Mouse (Mus musculus) kidney, embryonic 14.5 days (tissue): Measurements from ENCODE around the gene Ccdc88c. TPM values are rescaled to one million over a fixed set of nuclear protein-coding genes. Genes with fewer than 3 reads are reported as not detected.
"Not testable (repeated sequence)": the region's sequence is repeated elsewhere in the genome, so short reads cannot be mapped to it uniquely, and the experiment has no call there.

ENCODE experiments used
- ATAC-seq: fragments of 200-750 bp; cut with Nextera tagmentation; 2 replicates; pipeline ENCODE4 v1.8.0; 2017; ENCODE audit warnings: moderate number of reproducible peaks, mild to moderate bottlenecking, moderate TSS enrichment, moderate library complexity; ENCODE audit not compliant: low FRiP score, low TSS enrichment
- H3K27ac ChIP-seq: fragments of 300-500 bp; sonication (generic); 2 replicates; pipeline ENCODE4 v1.5.1; 2014; ENCODE audit warnings: low read depth, mild to moderate bottlenecking, low read length, moderate library complexity, mixed read lengths
- H3K27me3 ChIP-seq: fragments of 300-500 bp; sonication (generic); 2 replicates; pipeline ENCODE4 v1.6.1; 2014; ENCODE audit warnings: mild to moderate bottlenecking, low read length; ENCODE audit not compliant: control insufficient read depth, insufficient read depth
- H3K36me3 ChIP-seq: fragments of 300-500 bp; sonication (generic); 2 replicates; pipeline ENCODE4 v1.6.1; 2014; ENCODE audit warnings: low read length, mixed read lengths; ENCODE audit not compliant: control insufficient read depth, insufficient read depth
- H3K4me1 ChIP-seq: fragments of 300-500 bp; sonication (generic); 2 replicates; pipeline ENCODE4 v1.6.1; 2014; ENCODE audit warnings: low read length, mixed read lengths; ENCODE audit not compliant: control insufficient read depth, insufficient read depth
- H3K4me2 ChIP-seq: fragments of 300-500 bp; sonication (generic); replicated peaks from 2 replicates; pipeline ENCODE4 v1.6.1; 2014; ENCODE audit warnings: low read depth, mild to moderate bottlenecking, low read length
- H3K4me3 ChIP-seq: fragments of 300-500 bp; sonication (generic); 2 replicates; pipeline ENCODE4 v1.5.1; 2014; ENCODE audit warnings: mild to moderate bottlenecking, low read length
- H3K9ac ChIP-seq: fragments of 300-500 bp; sonication (generic); 2 replicates; pipeline ENCODE4 v1.6.1; 2014; ENCODE audit warnings: low read depth, mild to moderate bottlenecking, low read length, moderate library complexity
- H3K9me3 ChIP-seq: fragments of 300-500 bp; sonication (generic); 2 replicates; pipeline ENCODE4 v1.6.1; 2016; ENCODE audit warnings: low read length; ENCODE audit not compliant: control insufficient read depth
- WGBS: fragments of 180-500 bp; shearing (Covaris S2); extraction: QIAGEN DNeasy Blood & Tissue Kit; methylation state at CpG from one replicate; pipeline ENCODE4 v1.1.7; 2014; 5-methylcytosine and 5-hydroxymethylcytosine counted together
- polyA plus RNA-seq: library from polyadenylated mRNA; unstranded; fragments of >200 nt; fragmentation: Nextera tagmentation; extraction: Ambion mirVana; gene quantifications from 2 replicates; pipeline ENCODE4 v1.2.1, GENCODE M21; 2014

Gene Ccdc88c
- polyA plus RNA-seq, 1 experiment from 2014 or later: 15.3 TPM

DNA sequence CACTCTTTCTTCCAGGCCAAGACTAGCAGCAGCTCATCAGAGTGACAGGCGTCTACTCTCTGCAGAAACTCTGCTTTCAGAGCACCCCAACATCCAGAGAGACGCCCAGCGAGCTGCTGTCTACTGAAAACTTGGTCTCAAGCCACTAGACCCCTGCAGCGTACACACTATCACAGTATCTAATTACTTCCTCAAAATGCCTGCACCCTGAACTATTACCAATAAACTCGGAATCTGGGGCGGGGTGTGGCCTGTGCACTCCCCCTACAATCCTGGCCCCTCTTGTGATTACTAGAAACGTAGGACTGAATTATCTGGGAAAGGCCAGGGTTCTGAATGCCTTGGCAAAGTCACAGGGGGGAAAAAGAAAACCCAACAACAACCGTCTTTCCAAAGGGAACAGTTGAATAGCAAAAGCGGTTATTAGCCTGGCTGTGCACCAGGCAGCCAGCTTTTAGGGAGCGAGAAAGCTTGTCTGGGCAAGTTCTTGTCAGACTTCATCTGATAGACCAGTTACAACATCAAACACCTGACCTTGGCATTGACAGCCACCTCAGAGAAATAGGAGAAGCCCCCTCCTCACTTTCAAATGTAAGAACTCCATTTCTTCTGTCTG, 14.2 kb downstream of the Ccdc88c start:
- Histone ChIP-seq H3K27me3 (no peaks in the 10 kb centered on the region), H3K9me3 (no peaks in the 10 kb centered on the region), H3K4me3 (no peak overlapping the region), H3K9ac (no peak overlapping the region), H3K36me3 (no peaks in the 10 kb centered on the region), H3K4me2 (no peak overlapping the region), H3K4me1 (peaks cover 88% of the 10 kb centered on the region), H3K27ac (no peak overlapping the region)
- ATAC-seq: no peak
- 45% methylated on average over 10 of the region's 10 CpGs for WGBS

DNA sequence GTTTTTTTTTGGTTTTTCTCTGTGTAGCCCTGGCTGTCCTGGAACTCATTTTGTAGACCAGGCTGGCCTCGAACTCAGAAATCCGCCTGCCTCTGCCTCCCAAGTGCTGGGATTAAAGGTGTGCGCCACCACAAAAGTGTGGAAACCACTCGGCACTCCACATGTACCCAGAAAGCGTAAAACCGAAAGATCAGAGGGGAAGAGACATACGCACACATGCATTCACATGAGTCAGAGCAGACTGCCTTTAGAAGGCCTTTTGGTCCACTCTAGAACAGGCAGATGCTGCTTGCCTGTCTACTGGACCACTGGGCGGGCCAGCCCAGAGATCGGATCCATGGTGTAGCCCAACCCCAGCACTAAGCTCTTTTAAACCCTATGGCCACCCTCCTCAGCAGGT, 15.2 kb downstream of the Ccdc88c start:
- H3K27ac ChIP-seq: peak overlapping the region; percentile 48; the same call in 1 of the 2 replicates
- ATAC-seq: peak; percentile 8; the same call in 1 of the 2 replicates
- not testable (repeated sequence) for H3K9ac ChIP-seq, H3K36me3 ChIP-seq, H3K4me2 ChIP-seq, H3K27me3 ChIP-seq, H3K4me3 ChIP-seq, H3K9me3 ChIP-seq
- peaks cover 84% of the 10 kb centered on the region for H3K4me1 ChIP-seq
- 84% methylated on average over 9 of the region's 9 CpGs for WGBS

DNA sequence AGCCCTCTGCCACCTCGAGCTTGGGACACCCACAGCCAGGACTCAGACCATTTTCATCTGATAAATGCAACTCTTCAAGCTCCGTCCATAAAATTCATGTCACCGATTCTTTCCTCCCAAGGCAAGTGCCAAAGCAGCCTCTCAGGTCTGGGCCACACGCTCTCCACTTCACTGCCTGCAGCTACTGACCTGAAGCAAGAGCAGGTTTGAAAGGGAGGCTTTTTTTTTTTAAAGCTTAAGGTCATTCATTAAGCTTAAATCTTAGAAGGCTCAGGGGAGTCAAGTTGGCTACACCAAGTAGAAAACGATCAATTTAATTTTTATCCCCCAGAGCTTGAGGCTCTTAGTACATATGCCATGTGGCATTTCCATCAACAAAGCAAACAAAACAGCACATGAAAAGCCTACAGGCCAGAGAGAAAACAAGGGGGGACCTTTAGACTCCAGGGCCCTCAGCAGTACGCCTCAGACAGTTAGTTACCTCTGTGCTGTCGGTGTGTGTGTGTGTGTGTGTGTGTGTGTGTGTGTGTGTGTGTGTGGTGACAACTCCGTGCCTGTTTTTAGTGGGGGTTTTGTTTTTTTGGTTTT, 15.7 kb downstream of the Ccdc88c start:
- peak overlapping the region; percentile 68; the same call in 1 of the 2 replicates for H3K27ac ChIP-seq

DNA sequence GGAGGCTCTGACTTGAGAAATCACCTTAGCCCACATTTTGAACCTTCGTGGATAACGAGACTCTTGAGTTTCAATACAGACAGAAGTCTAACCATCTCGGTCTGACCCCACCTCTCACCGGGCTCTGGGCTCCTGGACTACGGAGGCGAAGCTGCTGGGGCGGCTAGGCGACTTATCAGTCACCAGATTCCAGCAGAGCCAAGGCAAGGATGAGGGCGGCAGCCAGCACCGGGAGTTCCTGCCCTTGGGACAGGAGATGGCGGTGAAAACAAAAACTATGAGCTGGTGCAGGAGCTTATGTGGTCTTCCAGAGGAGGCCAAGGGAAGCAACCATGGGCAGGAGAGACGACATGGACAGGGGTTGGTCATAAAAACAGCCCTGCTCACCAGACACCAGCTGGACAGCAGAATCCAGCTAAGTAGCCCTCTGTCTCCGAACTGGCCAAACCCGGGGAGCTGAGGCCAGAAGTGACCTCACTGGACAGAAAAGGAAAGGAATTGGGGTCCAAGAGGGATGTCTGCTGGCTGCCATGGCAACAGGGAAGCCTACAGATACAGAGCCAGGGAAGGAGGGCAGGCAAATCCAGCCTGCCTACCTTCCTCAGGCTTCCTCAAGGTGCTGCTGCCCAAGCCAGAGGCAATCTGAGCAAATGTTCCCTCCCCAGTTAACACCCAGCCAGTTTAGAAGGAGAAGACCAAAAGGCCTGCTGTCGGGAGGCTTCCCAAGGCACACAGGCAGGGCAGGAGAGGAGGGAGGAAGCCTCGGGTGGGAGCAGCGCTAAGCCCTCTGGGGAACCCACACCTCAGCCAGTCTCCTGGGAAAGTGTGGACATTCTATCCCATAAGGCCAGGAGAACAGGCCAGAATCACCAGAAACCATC, 16.4 kb downstream of the Ccdc88c start:
- Histone ChIP-seq H3K9ac (no peak overlapping the region; the same call in 1 of the 2 replicates), H3K27ac (peak overlapping the region; percentile 68; the same call in 1 of the 2 replicates), H3K4me1 (peaks cover 82% of the 10 kb centered on the region), H3K27me3 (no peaks in the 10 kb centered on the region), H3K4me3 (no peak overlapping the region), H3K36me3 (no peaks in the 10 kb centered on the region), H3K4me2 (peak overlapping the region; percentile 8; the same call in 1 of the 2 replicates), H3K9me3 (no peaks in the 10 kb centered on the region)
- peak; percentile 28 for ATAC-seq
- 15% methylated on average over 17 of the region's 17 CpGs for WGBS

More for the DNA sequence above, 15.7 kb downstream of the Ccdc88c start:
- 31% methylated on average over 8 of the region's 8 CpGs for WGBS
- H3K27me3 ChIP-seq: no peaks in the 10 kb centered on the region
- no peaks in the 10 kb centered on the region for H3K9me3 ChIP-seq
- no peak overlapping the region for H3K4me3 ChIP-seq
- no peaks in the 10 kb centered on the region for H3K36me3 ChIP-seq
- no peak overlapping the region; the same call in 1 of the 2 replicates for H3K9ac ChIP-seq
- no peak overlapping the region for H3K4me2 ChIP-seq
- H3K4me1 ChIP-seq: peaks cover 84% of the 10 kb centered on the region
- no peak for ATAC-seq

DNA sequence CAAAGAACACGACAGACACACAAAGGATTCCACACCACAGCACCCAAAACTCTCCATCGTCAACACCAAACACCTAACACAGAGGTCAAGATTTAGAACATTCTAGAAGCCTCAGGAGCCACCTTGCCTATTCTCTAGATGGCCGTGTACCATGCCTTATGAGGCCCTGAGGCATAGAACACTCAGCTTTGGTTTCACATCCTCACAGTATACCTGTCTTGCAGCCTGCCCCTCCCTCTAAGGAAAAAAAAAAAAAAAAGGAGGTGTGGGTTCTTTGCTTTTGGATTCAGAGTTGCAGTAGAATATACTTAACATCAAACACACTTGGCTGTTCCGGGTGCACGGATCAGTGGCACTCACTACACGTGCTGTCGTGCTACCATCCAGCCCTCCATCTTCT, 17.8 kb downstream of the Ccdc88c start:
- H3K4me2 ChIP-seq: no peak overlapping the region
- H3K36me3 ChIP-seq: no peaks in the 10 kb centered on the region
- peaks cover 70% of the 10 kb centered on the region for H3K4me1 ChIP-seq

DNA sequence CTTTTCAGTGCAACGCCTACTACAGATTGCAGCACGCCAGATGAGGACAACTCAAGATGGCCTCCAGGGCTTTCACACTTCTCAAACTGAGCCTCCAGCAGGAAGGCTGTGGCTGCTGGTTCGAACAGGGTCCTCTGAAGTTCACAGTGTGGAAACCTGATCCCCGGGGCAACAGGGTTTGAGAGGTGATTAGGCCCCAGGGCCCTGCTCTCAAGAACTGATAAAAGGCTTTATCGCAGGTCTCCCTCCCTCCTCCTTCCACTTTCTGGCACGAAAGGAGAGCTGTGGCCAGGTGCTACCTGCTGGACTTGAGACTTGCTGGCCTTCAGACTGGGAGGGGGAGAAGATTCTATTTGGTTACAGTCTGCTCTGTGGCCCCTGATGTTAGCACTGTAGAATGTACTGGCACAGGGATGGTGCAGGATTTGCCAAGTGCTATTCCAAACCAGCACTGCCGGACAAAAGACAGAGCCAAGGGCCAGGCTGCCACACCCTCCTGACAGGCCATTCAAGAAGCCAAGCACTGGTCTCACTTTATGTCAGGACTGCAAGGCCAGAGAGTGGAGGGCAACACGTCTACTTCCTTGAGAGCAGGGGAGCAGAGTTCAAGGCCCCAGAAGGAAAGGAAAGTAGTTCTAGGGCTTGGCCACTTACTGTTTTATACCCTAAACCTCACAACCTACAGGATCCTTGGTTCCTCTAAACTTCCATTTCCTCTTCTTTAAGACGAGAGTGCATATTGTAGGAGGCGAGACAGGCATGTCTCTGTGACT, 18.5 kb downstream of the Ccdc88c start:
- H3K4me2 ChIP-seq: no peak overlapping the region
- peaks cover 64% of the 10 kb centered on the region for H3K4me1 ChIP-seq
- no peak overlapping the region for H3K27ac ChIP-seq
- no peaks in the 10 kb centered on the region for H3K9me3 ChIP-seq
- no peak overlapping the region for H3K4me3 ChIP-seq
- ATAC-seq: no peak
- no peaks in the 10 kb centered on the region for H3K36me3 ChIP-seq
- no peaks in the 10 kb centered on the region for H3K27me3 ChIP-seq
- 49% methylated on average over 10 of the region's 10 CpGs for WGBS
- no peak overlapping the region for H3K9ac ChIP-seq

More for the DNA sequence above, 17.8 kb downstream of the Ccdc88c start:
- ATAC-seq: no peak
- Histone ChIP-seq H3K9me3 (no peaks in the 10 kb centered on the region), H3K9ac (no peak overlapping the region), H3K4me3 (no peak overlapping the region), H3K27me3 (no peaks in the 10 kb centered on the region), H3K27ac (no peak overlapping the region)
- 54% methylated on average over 7 of the region's 7 CpGs for WGBS

DNA sequence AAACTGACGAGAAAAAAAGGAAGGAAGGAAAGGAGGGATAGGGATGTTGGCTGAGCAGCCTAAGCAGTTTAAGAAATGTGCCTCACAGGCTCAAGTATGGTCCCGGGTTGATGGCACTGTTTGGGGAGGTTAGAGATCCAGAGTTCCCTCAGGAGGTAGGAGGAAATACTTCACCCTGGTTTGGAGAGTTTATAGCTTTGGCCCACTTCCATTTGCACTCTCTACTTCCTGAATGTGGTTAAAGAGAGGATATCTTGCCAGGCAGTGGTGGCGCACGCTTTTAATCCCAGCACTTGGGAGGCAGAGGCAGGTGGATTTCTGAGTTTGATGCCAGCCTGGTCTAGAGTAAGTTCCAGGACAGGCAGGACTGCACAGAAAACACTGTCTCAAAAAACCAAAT, 19.6 kb downstream of the Ccdc88c start:
- Histone ChIP-seq H3K4me1 (peaks cover 59% of the 10 kb centered on the region), H3K36me3 (no peaks in the 10 kb centered on the region)

DNA sequence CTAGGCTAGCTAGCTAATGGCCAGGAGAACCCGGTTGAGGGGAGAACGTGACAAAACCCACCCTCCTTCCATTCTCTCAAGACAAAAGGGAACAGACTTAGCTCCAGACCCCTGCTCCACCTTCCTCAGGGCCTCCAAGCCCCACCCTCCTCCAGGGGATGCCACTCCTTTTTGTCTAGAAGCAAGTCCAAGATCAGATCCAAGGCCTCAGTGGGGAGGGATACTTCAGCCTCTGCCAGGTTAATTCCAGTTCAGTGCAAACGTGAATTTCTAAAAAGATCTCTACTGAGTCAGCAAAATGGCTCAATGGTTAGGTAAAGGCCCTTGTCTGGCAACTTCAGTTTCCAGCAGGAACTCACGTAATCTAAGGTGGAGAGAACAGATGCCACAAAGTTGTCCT, 20.2 kb downstream of the Ccdc88c start:
- H3K36me3 ChIP-seq: no peaks in the 10 kb centered on the region
- no peak overlapping the region for H3K4me3 ChIP-seq
- peaks cover 59% of the 10 kb centered on the region for H3K4me1 ChIP-seq
- H3K27ac ChIP-seq: no peak overlapping the region
- no peaks in the 10 kb centered on the region for H3K27me3 ChIP-seq
- 41% methylated on average over 4 of the region's 4 CpGs for WGBS
- no peak overlapping the region for H3K4me2 ChIP-seq
- no peak overlapping the region for H3K9ac ChIP-seq
- no peaks in the 10 kb centered on the region for H3K9me3 ChIP-seq
- ATAC-seq: no peak

More for the DNA sequence above, 19.6 kb downstream of the Ccdc88c start:
- Histone ChIP-seq H3K4me3 (no peak overlapping the region), H3K9me3 (no peaks in the 10 kb centered on the region), H3K9ac (no peak overlapping the region), H3K27me3 (no peaks in the 10 kb centered on the region), H3K4me2 (no peak overlapping the region), H3K27ac (no peak overlapping the region)
- no peak for ATAC-seq
- WGBS: 83% methylated on average over 4 of the region's 4 CpGs
